Mouse (Mus musculus) brain, embryonic 14.5 days (tissue): ENCODE measurements around the gene Dchs1.

ENCODE experiments used
- CTCF ChIP-seq: fragments of 200-500 bp; IDR thresholded peaks from 2 replicates; pipeline ENCODE4 v1.5.1; 2012; ENCODE audit warnings: inconsistent platforms, mild to moderate bottlenecking, moderate library complexity, borderline replicate concordance; ENCODE audit not compliant: insufficient read depth, insufficient read length; ENCODE audit errors: extremely low read depth
- POLR2A ChIP-seq: fragments of 200-500 bp; IDR thresholded peaks from 2 replicates; pipeline ENCODE4 v1.6.1; 2012; ENCODE audit warnings: mild to moderate bottlenecking, inconsistent platforms, borderline replicate concordance; ENCODE audit not compliant: poor library complexity, insufficient read depth, insufficient read length, severe bottlenecking; ENCODE audit errors: extremely low read depth

DNA sequence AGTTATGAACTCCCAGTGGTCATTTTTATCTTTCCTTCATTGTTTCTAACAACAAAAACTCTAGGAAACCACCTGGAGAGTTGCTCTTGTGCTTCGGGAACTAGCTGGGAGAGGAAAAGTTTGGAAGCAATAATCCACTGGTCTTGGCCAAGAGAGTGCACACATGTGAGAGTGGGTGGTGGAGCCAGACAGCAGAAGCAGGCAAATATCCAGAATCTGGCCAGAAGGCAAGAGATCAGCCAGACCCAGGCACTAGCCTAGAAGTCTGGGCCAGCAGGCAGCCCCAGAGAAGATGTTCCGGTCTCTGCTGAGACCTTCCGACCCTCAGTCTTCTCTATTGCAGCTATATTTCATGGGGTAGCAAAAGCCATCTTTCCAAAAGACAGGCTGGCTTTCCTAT is 17.5 kb downstream of the Dchs1 start:
- TF ChIP-seq CTCF (no peak), POLR2A (no peak)
